Mouse (Mus musculus) liver, postnatal 0 days (tissue): ENCODE data around the gene Cab39l.

ENCODE experiments used
- CTCF ChIP-seq: sonication (generic); IDR thresholded peaks from 2 replicates; pipeline ENCODE4 v1.5.1; 2016; ENCODE audit warnings: antibody characterized with exemption, low read depth
- EP300 ChIP-seq: IDR thresholded peaks from 2 replicates; pipeline ENCODE4 v1.6.1; 2016; ENCODE audit warnings: antibody characterized with exemption, low read depth, mild to moderate bottlenecking

GRCm38 (mm10) chr14:59549106-59549505 lies 108.3 kb downstream of the Cab39l start:
- TF ChIP-seq CTCF (no peak), EP300 (no peak)
